Mouse (Mus musculus): ENCODE results near the gene Fbxo36.

Gene Fbxo36

DNA sequence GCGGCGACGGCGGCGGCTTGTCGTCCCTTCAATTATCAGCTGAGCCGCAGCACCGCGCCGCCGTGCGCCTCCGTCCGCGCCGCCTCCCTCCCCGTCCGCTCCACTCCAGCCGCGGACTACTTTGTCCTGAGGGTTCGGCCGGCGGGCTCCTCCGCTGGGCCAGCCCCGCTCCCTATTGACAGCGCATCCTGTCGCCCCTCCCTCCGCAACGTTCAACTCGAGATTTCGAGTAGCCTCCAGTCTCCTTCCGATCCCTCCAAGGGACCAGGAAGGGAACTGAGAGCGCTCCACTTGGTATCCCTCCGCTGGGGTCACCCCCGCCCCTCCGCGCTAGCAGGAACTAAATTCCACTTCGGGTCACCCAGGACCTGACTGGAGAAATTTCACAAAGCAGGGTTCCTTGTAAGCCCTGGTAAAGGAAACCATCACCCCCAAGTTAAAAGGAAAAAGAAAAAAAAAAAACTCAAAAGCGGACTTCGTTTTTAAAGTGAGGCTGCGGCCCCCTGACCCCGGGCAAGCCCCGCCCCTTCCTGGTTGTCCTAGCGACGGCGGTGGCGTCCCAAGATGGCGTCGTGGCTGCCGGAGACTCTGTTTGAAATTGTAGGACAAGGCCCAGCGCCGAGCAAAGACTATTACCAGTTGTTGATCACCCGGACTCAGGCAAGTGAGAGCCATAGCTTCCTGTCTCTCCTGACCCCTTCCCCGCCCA lies at the start of gene Fbxo36:
Gene Fbxo36, plus strand, starts transcription at position 533 of the 709 bp plus-strand sequence.
- peak; percentile 88 for DNase-seq (ENCODE audit: low spot score)

- DNase-seq (ENCODE audit: low spot score) = no peak
These were observed 48.2 kb upstream of the Fbxo36 start for GRCm38 (mm10) chr1:84791393-84791792.

- DNase-seq (ENCODE audit: low spot score) = no peak
These were observed 44.3 kb upstream of the Fbxo36 start for GRCm38 (mm10) chr1:84795335-84795734.

DNA sequence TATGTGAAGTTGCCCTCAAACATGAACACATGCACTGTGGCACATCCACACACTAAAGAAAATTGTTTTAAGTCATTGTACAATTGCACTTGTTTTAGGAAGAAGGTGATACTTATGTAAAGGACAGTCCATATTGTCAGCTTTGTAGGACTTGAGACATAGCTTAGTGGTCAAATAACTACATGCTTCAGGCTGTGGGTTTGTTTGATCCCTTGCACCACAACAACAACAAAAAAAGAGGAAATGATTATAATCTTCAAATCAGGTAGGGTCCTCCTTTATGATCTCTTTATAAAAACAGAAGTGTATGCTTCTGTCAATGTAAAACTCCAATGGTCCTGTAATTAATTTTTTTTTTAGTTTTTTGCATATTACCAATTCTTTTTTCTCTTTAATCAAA lies 40.5 kb upstream of the Fbxo36 start:
- DNase-seq (ENCODE audit: low spot score) = no peak

GRCm38 (mm10) chr1:84803788-84804187 lies 35.9 kb upstream of the Fbxo36 start:
- no peak for DNase-seq (ENCODE audit: low spot score)

GRCm38 (mm10) chr1:84817596-84817995 lies 22.0 kb upstream of the Fbxo36 start:
- DNase-seq (ENCODE audit: low spot score) = no peak

GRCm38 (mm10) chr1:84825091-84825490 lies 14.6 kb upstream of the Fbxo36 start:
- no peak for DNase-seq (ENCODE audit: low spot score)

- no peak for DNase-seq (ENCODE audit: low spot score)
These were observed 2.0 kb upstream of the Fbxo36 start for GRCm38 (mm10) chr1:84837523-84838145.

DNA sequence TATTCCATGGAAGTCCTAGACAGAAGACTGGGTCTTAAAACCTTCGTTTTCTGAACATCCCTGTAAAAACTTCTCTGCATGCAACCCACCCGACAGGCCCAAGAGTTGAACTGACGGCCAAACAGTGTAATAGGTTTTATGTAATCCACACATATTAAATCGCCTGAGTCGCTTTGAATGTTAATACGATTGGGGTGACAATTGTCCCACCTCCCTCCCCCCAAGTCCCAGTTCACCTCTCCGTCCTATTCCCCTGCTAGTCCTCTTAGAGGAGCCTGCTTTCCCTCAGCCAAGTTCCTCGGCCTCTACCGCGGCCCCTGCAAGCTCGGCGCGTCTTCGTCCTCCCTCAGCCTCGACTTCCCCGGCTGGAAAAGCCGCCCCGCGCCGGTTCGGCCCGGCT lies 1.5 kb upstream of the Fbxo36 start:
- DNase-seq (ENCODE audit: low spot score) = no peak

DNA sequence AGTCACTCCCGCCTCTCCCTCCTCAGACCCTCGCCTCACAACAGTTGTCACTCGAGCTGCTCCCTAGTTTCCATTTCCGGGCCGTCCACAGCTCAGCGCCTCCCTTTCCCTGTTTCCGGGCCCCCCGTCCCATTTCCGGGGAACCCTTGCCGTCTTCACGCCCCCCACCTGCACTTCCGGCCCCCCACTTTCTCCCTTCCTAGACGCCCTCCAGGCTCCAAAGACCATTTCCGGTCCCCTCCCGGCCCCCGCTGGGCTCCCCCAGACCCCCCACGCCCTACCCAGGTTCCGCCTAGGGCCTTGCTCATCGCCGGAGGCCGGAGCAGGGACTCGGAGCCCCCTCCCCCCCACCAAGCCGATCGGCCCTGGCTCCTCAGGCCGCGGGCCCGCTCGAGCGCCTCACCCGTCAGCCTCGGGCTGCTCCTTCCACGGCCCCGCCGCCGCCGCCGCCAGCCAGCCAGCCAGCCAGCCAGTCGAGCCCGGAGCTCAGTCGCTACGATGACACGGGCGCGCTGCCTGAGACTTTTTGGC lies 955 bp upstream of the Fbxo36 start:
- DNase-seq (ENCODE audit: low spot score) = peak; percentile 31

- DNase-seq (ENCODE audit: low spot score) = no peak
These were observed 500 bp downstream of the Fbxo36 start, which contains the start of gene Trip12 for GRCm38 (mm10) chr1:84840018-84840664. TSS of gene Trip12 (minus strand) at chr1:84840516.

DNA sequence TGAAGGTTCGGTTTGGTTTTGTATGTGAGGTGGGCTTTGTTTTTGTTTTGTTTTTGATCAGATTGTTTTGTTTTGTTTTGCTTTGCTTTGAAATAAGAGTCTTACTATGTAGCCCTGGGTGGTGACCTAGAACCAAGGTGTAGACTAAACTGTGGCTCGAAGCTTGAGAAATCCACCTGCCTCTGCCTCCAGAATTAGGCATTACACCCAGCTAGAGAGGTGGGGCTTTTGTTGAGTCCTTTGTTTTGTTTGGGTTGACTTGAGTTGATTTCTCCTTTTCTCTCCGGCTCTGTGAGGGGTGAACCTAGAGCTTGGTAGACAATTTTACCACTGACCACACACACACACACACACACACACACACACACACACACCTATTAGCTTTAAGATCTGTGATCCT lies 1.4 kb downstream of the Fbxo36 start:
- no peak for DNase-seq (ENCODE audit: low spot score)

- no peak for DNase-seq (ENCODE audit: low spot score)
These were observed 3.7 kb downstream of the Fbxo36 start for GRCm38 (mm10) chr1:84843366-84843765.

GRCm38 (mm10) chr1:84847698-84848097 lies 8.1 kb downstream of the Fbxo36 start:
- DNase-seq (ENCODE audit: low spot score) = no peak

- no peak for DNase-seq (ENCODE audit: low spot score)
These were observed 8.7 kb downstream of the Fbxo36 start for GRCm38 (mm10) chr1:84848335-84848734.

- no peak for DNase-seq (ENCODE audit: low spot score)
These were observed 9.3 kb downstream of the Fbxo36 start for GRCm38 (mm10) chr1:84848801-84849455.

DNA sequence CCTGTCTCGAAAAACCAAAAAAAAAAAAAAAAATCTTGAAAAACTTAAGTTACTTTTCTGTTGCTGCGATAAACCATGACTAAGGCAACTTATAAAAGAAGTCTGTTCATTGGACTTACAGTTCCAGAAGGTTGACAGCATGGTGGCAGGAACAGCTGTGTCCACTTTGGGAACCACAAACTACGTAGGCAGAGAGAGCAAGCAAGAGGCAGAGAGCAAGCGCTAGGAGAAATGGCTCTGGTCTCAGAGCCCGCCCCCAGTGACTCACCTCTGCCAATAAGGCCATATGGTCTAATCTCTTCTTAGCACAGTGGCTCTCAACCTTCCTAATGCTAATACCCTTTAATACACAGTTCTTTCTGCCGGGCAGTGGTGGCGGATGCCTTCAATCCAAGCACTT lies 10.2 kb downstream of the Fbxo36 start:
- DNase-seq (ENCODE audit: low spot score) = no peak

GRCm38 (mm10) chr1:84850471-84850870 lies 10.8 kb downstream of the Fbxo36 start:
- no peak for DNase-seq (ENCODE audit: low spot score)

DNA sequence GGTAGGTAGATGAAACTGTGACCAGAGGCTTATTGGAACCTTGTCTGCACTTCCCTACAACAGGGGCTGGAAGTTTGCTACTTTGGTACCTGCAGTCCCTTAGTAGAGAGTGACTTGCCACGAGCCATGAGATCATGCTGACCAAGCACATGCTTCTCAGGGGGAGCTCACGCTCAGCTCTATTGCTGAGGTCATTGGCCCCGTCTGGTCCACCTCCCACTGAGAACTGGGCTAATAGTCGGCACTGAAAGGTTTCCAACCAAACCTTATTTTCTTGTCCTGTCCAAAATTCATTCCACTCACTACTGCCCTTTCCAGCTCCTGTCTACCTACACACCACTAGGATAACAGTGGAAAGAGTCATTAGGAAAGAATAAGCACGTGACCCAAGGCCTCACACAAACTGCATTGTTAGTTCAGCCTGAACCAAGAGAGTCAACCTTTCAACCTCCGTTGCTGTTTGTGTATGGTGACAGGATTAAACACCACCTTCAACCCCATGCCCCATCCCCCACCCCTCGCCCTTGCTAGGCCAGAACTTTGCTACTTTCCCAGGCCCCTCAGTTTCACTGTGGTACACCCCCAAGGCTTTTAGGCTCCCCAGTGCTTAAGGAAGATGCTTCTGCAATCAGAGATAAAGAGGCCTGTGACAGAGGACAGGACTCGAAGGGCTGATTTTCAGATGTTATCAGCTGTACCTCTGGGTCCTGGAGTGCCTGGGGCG lies 12.0 kb downstream of the Fbxo36 start:
- DNase-seq (ENCODE audit: low spot score) = no peak

- no peak for DNase-seq (ENCODE audit: low spot score)
These were observed 14.1 kb downstream of the Fbxo36 start for GRCm38 (mm10) chr1:84853721-84854120.

GRCm38 (mm10) chr1:84854966-84855365 lies 15.3 kb downstream of the Fbxo36 start:
- DNase-seq (ENCODE audit: low spot score) = no peak

- no peak for DNase-seq (ENCODE audit: low spot score)
These were observed 16.1 kb downstream of the Fbxo36 start for GRCm38 (mm10) chr1:84855756-84856155.
